Mouse (Mus musculus) embryonic facial prominence, embryonic 11.5 days (tissue): Measurements from ENCODE around the gene Epn2. TPM values are rescaled to one million over a fixed set of nuclear protein-coding genes. Genes with fewer than 3 reads are reported as not detected.

Source experiments
- ATAC-seq: fragments of 200-750 bp; cut with Nextera tagmentation; replicated peaks from 2 replicates; pipeline ENCODE4 v1.8.0; 2017; ENCODE audit warnings: low read depth; ENCODE audit not compliant: insufficient number of reproducible peaks, low FRiP score, low TSS enrichment
- DNase-seq: peaks from one replicate; pipeline ENCODE4 v3.0.0-alpha.2; 2015; ENCODE audit warnings: low spot score
- H3K27ac ChIP-seq: fragments of 300-500 bp; sonication (generic); replicated peaks from 2 replicates; pipeline ENCODE4 v1.5.1; 2014; ENCODE audit warnings: mild to moderate bottlenecking, low read depth, low read length, control low read depth
- H3K27me3 ChIP-seq: fragments of 300-500 bp; sonication (generic); 2 replicates; pipeline ENCODE4 v1.6.1; 2014; ENCODE audit warnings: mild to moderate bottlenecking, low read length, moderate library complexity, mixed read lengths; ENCODE audit not compliant: control insufficient read depth, insufficient read depth
- H3K36me3 ChIP-seq: fragments of 300-500 bp; sonication (generic); replicated peaks from 2 replicates; pipeline ENCODE4 v1.6.1; 2014; ENCODE audit warnings: low read depth, mild to moderate bottlenecking, low read length, moderate library complexity, mixed read lengths; ENCODE audit not compliant: control insufficient read depth, insufficient read depth
- H3K4me1 ChIP-seq: fragments of 300-500 bp; sonication (generic); 2 replicates; pipeline ENCODE4 v1.6.1; 2014; ENCODE audit warnings: low read length, mixed read lengths; ENCODE audit not compliant: control insufficient read depth, insufficient read depth
- H3K4me2 ChIP-seq: fragments of 300-500 bp; sonication (generic); 2 replicates; pipeline ENCODE4 v1.6.1; 2014; ENCODE audit warnings: low read depth, mild to moderate bottlenecking, control low read depth, low read length, moderate library complexity
- H3K4me3 ChIP-seq: fragments of 300-500 bp; sonication (generic); 2 replicates; pipeline ENCODE4 v1.5.1; 2014; ENCODE audit warnings: low read depth, low read length, control low read depth
- H3K9ac ChIP-seq: fragments of 300-500 bp; sonication (generic); replicated peaks from 2 replicates; pipeline ENCODE4 v1.6.1; 2014; ENCODE audit warnings: mild to moderate bottlenecking, control low read depth, low read length
- H3K9me3 ChIP-seq: fragments of 300-500 bp; sonication (generic); replicated peaks from 2 replicates; pipeline ENCODE4 v1.6.1; 2016; ENCODE audit warnings: mild to moderate bottlenecking, low read length, inconsistent platforms, mixed read lengths; ENCODE audit not compliant: control insufficient read depth
- WGBS: fragments of 180-500 bp; shearing (Covaris S2); extraction: QIAGEN DNeasy Blood & Tissue Kit; methylation state at CpG from one replicate; pipeline ENCODE4 v1.1.7; 2014; 5-methylcytosine and 5-hydroxymethylcytosine counted together
- polyA plus RNA-seq: library from polyadenylated mRNA; unstranded; fragments of >200 nt; fragmentation: Nextera tagmentation; extraction: Ambion mirVana; gene quantifications from 2 replicates; pipeline ENCODE4 v1.2.1, GENCODE M21; 2014

The Epn2 gene
- polyA plus RNA-seq, 1 experiment from 2014 or later = 24.2 TPM

DNA sequence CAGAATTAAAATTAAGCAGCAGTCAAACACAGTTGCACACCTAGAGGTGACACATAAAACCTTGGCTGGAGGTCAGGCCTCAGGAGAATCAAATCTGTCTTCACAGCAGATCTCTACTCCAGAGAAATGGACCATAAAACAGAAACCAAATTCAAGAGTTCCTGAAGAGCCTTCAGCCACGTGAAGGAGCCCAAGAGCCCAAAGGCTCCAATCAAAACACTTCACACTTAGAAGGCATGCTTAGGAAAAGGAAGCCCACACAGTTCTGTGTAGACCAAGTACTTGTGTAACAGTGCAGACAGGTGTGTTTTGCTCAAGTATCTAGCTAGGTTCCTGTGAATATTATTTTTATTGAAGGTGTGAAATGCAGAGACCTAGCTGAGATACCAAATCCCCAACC, 44.0 kb downstream of the Epn2 start:
- H3K9ac ChIP-seq = no peak overlapping the region
- WGBS = 46% methylated on average over 1 of the region's 1 CpGs
- DNase-seq = no peak

DNA sequence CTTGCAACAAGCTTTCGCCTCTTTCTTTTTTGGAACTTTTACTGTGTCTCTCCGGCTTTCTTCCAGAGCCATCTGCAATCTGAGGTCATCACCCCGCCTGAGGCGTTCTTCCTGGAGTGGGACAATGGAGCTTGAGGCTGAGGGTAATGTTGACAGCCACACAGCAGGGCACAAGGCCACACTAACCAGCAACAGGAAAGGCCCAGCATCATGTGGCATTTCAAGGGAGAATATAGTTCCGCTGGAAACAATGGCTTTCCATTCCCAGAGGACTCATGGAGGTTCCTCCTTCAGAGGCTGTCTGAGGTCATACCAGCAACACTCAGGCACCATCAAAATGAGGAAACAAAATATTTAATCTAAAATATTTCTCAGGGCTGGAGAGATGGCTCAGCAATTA, 45.9 kb downstream of the Epn2 start:
- no peak overlapping the region for H3K4me2 ChIP-seq
- no peaks in the 10 kb centered on the region for H3K36me3 ChIP-seq
- no peak for ATAC-seq
- no peak overlapping the region for H3K9ac ChIP-seq
- DNase-seq = no peak
- H3K4me3 ChIP-seq = no peak overlapping the region
- no peak overlapping the region for H3K27ac ChIP-seq
- H3K27me3 ChIP-seq = no peaks in the 10 kb centered on the region
- 56% methylated on average over 5 of the region's 5 CpGs for WGBS
- H3K4me1 ChIP-seq = no peaks in the 10 kb centered on the region
- no peaks in the 10 kb centered on the region for H3K9me3 ChIP-seq

More for the DNA sequence above, 44.0 kb downstream of the Epn2 start:
- no peaks in the 10 kb centered on the region for H3K36me3 ChIP-seq
- no peak overlapping the region for H3K4me2 ChIP-seq
- no peak for ATAC-seq
- no peaks in the 10 kb centered on the region for H3K4me1 ChIP-seq
- no peak overlapping the region for H3K4me3 ChIP-seq
- no peaks in the 10 kb centered on the region for H3K27me3 ChIP-seq
- H3K9me3 ChIP-seq = no peaks in the 10 kb centered on the region
- H3K27ac ChIP-seq = no peak overlapping the region

DNA sequence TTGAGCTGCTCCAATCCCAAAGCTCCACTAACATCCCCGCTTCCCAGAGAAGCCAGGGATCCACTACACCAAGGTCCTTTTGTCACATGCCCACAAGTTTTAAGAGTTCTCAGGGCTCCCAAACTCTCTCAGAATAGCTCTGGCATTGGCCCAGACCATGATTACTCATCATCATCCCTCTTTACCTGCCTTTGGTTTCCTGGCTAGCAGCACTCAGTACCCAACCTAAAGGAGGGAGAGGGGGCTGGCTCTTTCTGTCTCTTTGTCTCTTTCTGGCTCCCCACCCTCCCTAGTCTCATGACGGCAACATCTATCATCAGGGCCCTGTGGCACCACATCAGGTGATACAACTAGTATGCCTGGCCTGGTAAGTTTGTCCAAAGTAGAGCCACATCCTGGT, 46.7 kb downstream of the Epn2 start:
- no peak overlapping the region for H3K9ac ChIP-seq
- H3K4me1 ChIP-seq = no peaks in the 10 kb centered on the region
- H3K4me3 ChIP-seq = no peak overlapping the region
- no peak overlapping the region for H3K4me2 ChIP-seq
- H3K27ac ChIP-seq = no peak overlapping the region
- DNase-seq (no peak), ATAC-seq (no peak)
- WGBS = 90% methylated on average over 2 of the region's 2 CpGs
- no peaks in the 10 kb centered on the region for H3K9me3 ChIP-seq
- H3K36me3 ChIP-seq = no peaks in the 10 kb centered on the region
- H3K27me3 ChIP-seq = no peaks in the 10 kb centered on the region

DNA sequence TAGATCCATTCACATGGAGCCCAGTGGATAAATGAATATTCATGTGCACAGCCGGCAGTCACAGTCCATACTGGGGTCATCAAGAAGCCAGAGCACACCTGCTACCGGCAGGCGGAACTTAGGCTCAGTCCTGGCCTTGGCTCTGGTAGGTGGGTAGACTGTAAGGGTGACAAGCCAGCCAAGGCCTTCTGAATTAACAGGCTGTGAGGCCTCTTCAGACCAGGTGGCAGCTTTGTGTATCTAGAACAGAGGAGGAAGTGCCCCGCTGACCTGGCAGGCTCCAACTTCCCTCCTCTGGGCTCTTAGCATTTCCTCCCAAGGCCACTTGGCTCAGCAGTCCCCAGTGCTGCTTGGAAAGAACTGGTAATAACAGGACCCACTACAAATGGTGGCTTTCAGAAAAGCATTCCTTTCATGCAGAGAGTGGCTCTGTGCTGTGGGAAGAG, 50.2 kb downstream of the Epn2 start:
- Histone ChIP-seq H3K4me3 (no peak overlapping the region), H3K36me3 (no peaks in the 10 kb centered on the region), H3K27ac (no peak overlapping the region), H3K9me3 (no peaks in the 10 kb centered on the region), H3K4me2 (no peak overlapping the region), H3K4me1 (no peaks in the 10 kb centered on the region), H3K27me3 (no peaks in the 10 kb centered on the region), H3K9ac (no peak overlapping the region)
- DNase-seq = no peak
- WGBS = 52% methylated on average over 4 of the region's 4 CpGs
- ATAC-seq = no peak

DNA sequence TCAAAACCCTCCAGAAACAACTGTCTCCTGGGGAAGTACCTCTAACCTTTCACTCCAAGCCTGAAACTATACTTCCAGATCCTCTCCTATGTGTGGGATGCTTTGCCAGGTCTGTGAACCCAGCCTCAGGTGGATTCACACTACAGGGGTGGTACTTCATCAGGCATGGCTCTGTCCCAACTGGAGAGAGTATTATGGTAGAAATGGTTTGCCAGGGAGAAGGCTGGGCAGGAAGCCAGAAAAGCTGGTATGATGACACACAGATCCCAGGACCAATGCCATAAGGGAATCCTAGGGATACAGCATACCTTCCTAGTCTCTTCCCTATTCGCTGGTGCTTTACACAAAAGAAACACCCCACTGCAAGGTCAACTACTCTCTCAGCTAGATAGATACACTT, 52.6 kb downstream of the Epn2 start:
- DNase-seq (no peak), ATAC-seq (no peak)
- Histone ChIP-seq H3K27ac (no peak overlapping the region), H3K4me3 (no peak overlapping the region), H3K36me3 (no peaks in the 10 kb centered on the region; the same call in 1 of the 2 replicates), H3K9me3 (no peaks in the 10 kb centered on the region), H3K9ac (no peak overlapping the region), H3K4me1 (no peaks in the 10 kb centered on the region), H3K4me2 (no peak overlapping the region), H3K27me3 (no peaks in the 10 kb centered on the region)
- WGBS = 88% methylated on average over 1 of the region's 1 CpGs

DNA sequence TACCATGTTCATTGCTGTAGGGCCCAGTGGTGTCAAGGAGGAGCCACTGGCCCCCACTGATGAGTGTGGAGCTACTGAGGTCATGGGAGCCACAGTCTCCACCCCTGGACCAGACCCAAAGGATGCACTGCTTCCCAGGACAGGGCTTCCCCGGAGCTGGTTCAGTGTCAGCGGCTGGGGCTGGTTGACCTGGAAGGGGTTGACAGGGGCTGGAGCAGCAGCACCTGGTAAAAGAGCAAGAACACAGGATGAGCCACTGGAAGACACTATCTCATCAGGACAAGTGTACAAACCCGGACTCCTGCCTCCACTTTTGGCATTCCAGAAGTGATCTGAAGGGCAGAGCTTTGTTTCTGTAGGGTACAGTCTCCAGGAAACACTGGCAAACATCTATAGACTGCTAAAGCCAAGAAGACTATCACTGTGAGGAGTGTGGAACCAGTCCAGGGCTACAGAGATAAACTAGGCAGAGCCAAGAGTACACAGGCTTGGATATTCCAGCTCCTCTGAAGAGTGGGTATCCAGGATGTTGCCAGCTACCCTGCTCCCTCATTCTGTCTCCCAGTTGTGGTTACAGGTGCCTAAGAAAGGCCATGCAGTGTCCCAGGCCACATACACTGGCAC, 59.9 kb downstream of the Epn2 start:
- 91% methylated on average over 3 of the region's 3 CpGs for WGBS
- ATAC-seq = no peak
- H3K36me3 ChIP-seq = peaks cover 6% of the 10 kb centered on the region; the same call in 1 of the 2 replicates

DNA sequence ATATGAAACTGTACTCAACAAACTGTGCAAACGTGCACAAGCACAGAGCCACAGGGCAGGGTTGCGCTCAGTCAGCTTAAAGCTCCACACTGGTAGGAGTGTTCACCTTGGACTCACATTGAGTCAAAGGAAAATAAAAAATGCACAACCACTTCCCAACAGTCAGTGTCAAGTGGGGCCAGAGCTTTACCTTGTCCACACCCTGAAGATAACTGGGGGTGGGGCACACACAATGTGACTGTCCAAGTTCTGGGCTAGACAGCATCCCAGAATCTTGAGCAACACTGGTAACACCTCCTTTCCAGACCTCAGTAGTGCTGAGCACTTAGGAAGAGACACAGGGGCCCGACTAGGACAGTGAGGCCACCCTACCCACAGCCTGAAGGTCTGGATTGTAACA, 60.6 kb downstream of the Epn2 start:
- 95% methylated on average over 3 of the region's 3 CpGs for WGBS

More for the DNA sequence above, 59.9 kb downstream of the Epn2 start:
- no peak overlapping the region for H3K4me2 ChIP-seq
- no peak for DNase-seq
- no peak overlapping the region for H3K27ac ChIP-seq
- H3K9me3 ChIP-seq = no peaks in the 10 kb centered on the region
- no peaks in the 10 kb centered on the region for H3K4me1 ChIP-seq
- H3K4me3 ChIP-seq = no peak overlapping the region
- H3K27me3 ChIP-seq = no peaks in the 10 kb centered on the region
- no peak overlapping the region for H3K9ac ChIP-seq

DNA sequence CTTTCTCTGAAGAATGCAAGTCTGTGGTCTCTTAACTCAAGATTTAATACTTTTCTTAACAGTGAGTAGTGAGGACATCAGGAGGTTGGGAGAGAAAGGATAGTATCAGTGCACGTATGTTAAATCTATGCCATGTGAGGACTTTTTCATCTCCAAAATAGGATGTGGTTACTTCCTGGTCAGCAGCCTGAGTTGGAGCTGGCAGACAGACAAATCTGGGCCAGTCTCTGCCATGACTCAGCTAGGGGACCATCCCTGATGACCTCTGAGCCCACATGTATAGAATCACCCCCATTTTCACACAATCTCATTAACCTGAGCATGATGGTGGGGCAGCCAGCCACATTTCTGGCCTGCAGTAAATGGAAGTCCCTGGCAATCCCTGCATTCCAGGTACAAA, 61.5 kb downstream of the Epn2 start:
- DNase-seq (no peak), ATAC-seq (no peak)
- H3K27ac ChIP-seq = no peak overlapping the region
- no peaks in the 10 kb centered on the region for H3K4me1 ChIP-seq
- H3K4me2 ChIP-seq = no peak overlapping the region
- H3K4me3 ChIP-seq = no peak overlapping the region
- no peaks in the 10 kb centered on the region for H3K27me3 ChIP-seq
- WGBS = 93% methylated on average over 1 of the region's 1 CpGs
- no peak overlapping the region for H3K9ac ChIP-seq
- peaks cover 6% of the 10 kb centered on the region; the same call in 1 of the 2 replicates for H3K36me3 ChIP-seq
- no peaks in the 10 kb centered on the region for H3K9me3 ChIP-seq

More for the DNA sequence above, 60.6 kb downstream of the Epn2 start:
- Histone ChIP-seq H3K4me3 (no peak overlapping the region), H3K4me2 (no peak overlapping the region), H3K9me3 (no peaks in the 10 kb centered on the region), H3K9ac (no peak overlapping the region), H3K27ac (no peak overlapping the region), H3K36me3 (peaks cover 6% of the 10 kb centered on the region; the same call in 1 of the 2 replicates), H3K4me1 (no peaks in the 10 kb centered on the region), H3K27me3 (no peaks in the 10 kb centered on the region)
- DNase-seq (no peak), ATAC-seq (no peak)
